In the genomic region with DNA sequence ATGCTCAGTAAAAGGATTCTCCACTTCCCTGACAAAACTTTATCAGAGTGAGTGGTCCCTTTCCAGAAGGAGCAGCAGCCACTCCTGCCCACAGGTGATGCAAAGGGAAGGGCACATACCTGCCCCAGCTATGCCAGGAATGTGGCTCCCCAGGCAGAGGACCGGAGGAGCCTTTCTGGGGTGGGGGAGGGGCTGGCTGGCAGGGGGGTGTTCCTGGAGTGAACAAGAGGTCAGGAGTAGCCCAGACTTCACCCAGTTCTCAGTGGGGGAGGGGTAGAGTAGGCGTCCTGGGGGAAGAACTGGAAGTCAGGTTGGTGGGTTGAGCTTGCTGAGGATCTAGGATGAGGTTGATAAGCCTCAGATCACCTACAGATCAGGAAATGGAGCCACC, we compare ENCODE assay signal across 8 mouse cellular contexts. TPM values are rescaled to one million over a fixed set of nuclear protein-coding genes. Genes with fewer than 3 reads are reported as not detected.
A peak's percentile ranks its signal among the peaks of the same experiment; 100 is the strongest.
DNase-seq lines count a peak whose midpoint lies in the region; ATAC-seq and TF ChIP-seq lines count a peak whose summit lies in the region.

No protein-coding gene starts in this region.

- intact Hi-C loops in left cerebral cortex, postnatal 4 days (cut with DNase I), result no loop called here

- H3K4me3 ChIP-seq in ES-Bruce4 (ENCODE audit: low read depth, low read length), result no peak overlapping the region
- H3K4me3 ChIP-seq in lung, postnatal 0 days (ENCODE audit: low read depth, low read length), result no peak overlapping the region

- WGBS in lung, postnatal 0 days, result 18% methylated on average over 2 of the region's 2 CpGs

- no peak for TF ChIP-seq POLR2A in ES-Bruce4 (IDR thresholded peaks at IDR 0.05; ENCODE audit: insufficient read depth, low read length)

- TF ChIP-seq CTCF in ES-Bruce4 (IDR thresholded peaks at IDR 0.05; ENCODE audit: low read depth, low read length), result no peak
- TF ChIP-seq CTCF in lung, postnatal 0 days (IDR thresholded peaks at IDR 0.05), result no peak

- peak overlapping the region; percentile 32; the same call in 1 of the 2 replicates for H3K4me2 ChIP-seq in lung, postnatal 0 days (replicated peaks; ENCODE audit: low read depth, low read length)

- DNase-seq in embryo, embryonic 9.5 days (ENCODE audit: extremely low spot score), result peak; percentile 48
- no peak for DNase-seq in embryo, embryonic 10 days (ENCODE audit: low spot score)
- peak; percentile 64 for DNase-seq in kidney, adult 9 months
- DNase-seq in lung, postnatal 0 days (ENCODE audit: low spot score), result peak; percentile 80
- no peak for DNase-seq in cerebellum, adult 9-10 months
- no peak for DNase-seq in left cerebral cortex, postnatal 4 days
- no peak for DNase-seq in cerebellum, adult 9-11 months

- H3K36me3 ChIP-seq in ES-Bruce4 (ENCODE audit: control insufficient read depth, insufficient read depth, low read length, poor library complexity, severe bottlenecking), result peaks cover 16% of the 10 kb centered on the region
- H3K36me3 ChIP-seq in lung, postnatal 0 days (ENCODE audit: insufficient read depth, low read length), result no peaks in the 10 kb centered on the region

- TF ChIP-seq EP300 in ES-Bruce4 (IDR thresholded peaks at IDR 0.05; ENCODE audit: insufficient read depth, low read depth, low read length), result peak; percentile 98
- TF ChIP-seq EP300 in lung, postnatal 0 days (IDR thresholded peaks at IDR 0.05), result peak; percentile 82

- peak overlapping the region; percentile 90 for H3K27ac ChIP-seq in ES-Bruce4 (ENCODE audit: insufficient read depth, low read length)
- H3K27ac ChIP-seq in lung, postnatal 0 days (ENCODE audit: low read length), result peak overlapping the region; percentile 98

- peaks cover 29% of the 10 kb centered on the region for H3K4me1 ChIP-seq in ES-Bruce4 (ENCODE audit: control insufficient read depth, insufficient read depth, low read length)
- H3K4me1 ChIP-seq in lung, postnatal 0 days (ENCODE audit: insufficient read depth, low read depth, low read length), result peaks cover 22% of the 10 kb centered on the region

- no peaks in the 10 kb centered on the region for H3K9me3 ChIP-seq in ES-Bruce4 (replicated peaks; ENCODE audit: control insufficient read depth, insufficient read depth, low read length, poor library complexity, severe bottlenecking)
- H3K9me3 ChIP-seq in lung, postnatal 0 days (ENCODE audit: low read length), result no peaks in the 10 kb centered on the region

- ATAC-seq in lung, postnatal 0 days, result peak; percentile 44

- H3K27me3 ChIP-seq in ES-Bruce4 (ENCODE audit: control insufficient read depth, insufficient read depth, low read length, poor library complexity, severe bottlenecking), result no peaks in the 10 kb centered on the region
- no peaks in the 10 kb centered on the region for H3K27me3 ChIP-seq in lung, postnatal 0 days (replicated peaks; ENCODE audit: insufficient read depth, low read length)

- H3K9ac ChIP-seq in ES-Bruce4 (ENCODE audit: low read depth, poor library complexity, severe bottlenecking), result peak overlapping the region; percentile 1; the same call in 1 of the 2 replicates
- no peak overlapping the region; the same call in 1 of the 2 replicates for H3K9ac ChIP-seq in lung, postnatal 0 days (replicated peaks; ENCODE audit: low read depth)

RNA-seq across cellular contexts. Expression of a gene that starts 4.1 kb away (rescaled TPM):
- 156 and 159 TPM in 2 replicates for polyA plus RNA-seq in ES-Bruce4 (2011; ENCODE audit: insufficient read depth, insufficient read length, low read depth, missing spikeins)
- 70.1 and 85.7 TPM in 2 replicates for polyA plus RNA-seq in lung, postnatal 0 days (2015; fragmentation: Nextera tagmentation; extraction: Ambion mirVana)
- total RNA-seq in left cerebral cortex, postnatal 4 days (2021), result 100 to 1,000 TPM; 330 to 331 TPM

RNA-seq across cellular contexts. Expression of a gene that starts 7.4 kb away (rescaled TPM):
- 8.4 and 10.7 TPM in 2 replicates for polyA plus RNA-seq in ES-Bruce4 (2011; ENCODE audit: insufficient read depth, insufficient read length, low read depth, missing spikeins)
- polyA plus RNA-seq in lung, postnatal 0 days (2015; fragmentation: Nextera tagmentation; extraction: Ambion mirVana), result 11.8 and 13.8 TPM in 2 replicates
- not detected for total RNA-seq in left cerebral cortex, postnatal 4 days (2021)

RNA-seq across cellular contexts. Expression of a gene that starts 9.9 kb away (rescaled TPM):
- polyA plus RNA-seq in ES-Bruce4 (2011; ENCODE audit: insufficient read depth, insufficient read length, low read depth, missing spikeins), result 0.54 and 0.59 TPM in 2 replicates
- polyA plus RNA-seq in lung, postnatal 0 days (2015; fragmentation: Nextera tagmentation; extraction: Ambion mirVana), result 4.0 and 5.1 TPM in 2 replicates
- total RNA-seq in left cerebral cortex, postnatal 4 days (2021), result 1 to 10 TPM; 5.2 to 6.4 TPM

RNA-seq across cellular contexts. Expression of a gene that starts 22.5 kb away (rescaled TPM):
- polyA plus RNA-seq in ES-Bruce4 (2011; ENCODE audit: insufficient read depth, insufficient read length, low read depth, missing spikeins), result not detected in 2 replicates
- 0.46 and 0.56 TPM in 2 replicates for polyA plus RNA-seq in lung, postnatal 0 days (2015; fragmentation: Nextera tagmentation; extraction: Ambion mirVana)
- under 1 TPM; 0.36 to 0.46 TPM for total RNA-seq in left cerebral cortex, postnatal 4 days (2021)

RNA-seq across cellular contexts. Expression of a gene that starts 41.5 kb away (rescaled TPM):
- 19.1 and 21.2 TPM in 2 replicates for polyA plus RNA-seq in ES-Bruce4 (2011; ENCODE audit: insufficient read depth, insufficient read length, low read depth, missing spikeins)
- polyA plus RNA-seq in lung, postnatal 0 days (2015; fragmentation: Nextera tagmentation; extraction: Ambion mirVana), result 11.2 and 12.7 TPM in 2 replicates
- total RNA-seq in left cerebral cortex, postnatal 4 days (2021), result 10 to 100 TPM; 46.0 to 46.9 TPM

Comparison
In these comparisons a context has a peak if more than half of its experiments do, and no peak if none do; other contexts are left out.
1. DNase-seq: peak in embryo, embryonic 9.5 days (single experiment), kidney, adult 9 months (single experiment) and lung, postnatal 0 days (single experiment); none in embryo, embryonic 10 days (single experiment), cerebellum, adult 9-10 months (single experiment), left cerebral cortex, postnatal 4 days (single experiment) and cerebellum, adult 9-11 months (single experiment).